ENCODE assay signal across 35 mouse cellular contexts in genomic region chr1:150403914-150404313, GRCm38 (mm10).
"Had no signal": no experiment of that assay in that cellular context is flagged by ENCODE, and none has a peak within 500 bp of the region (broad histone marks: within the 10 kb centered on the region; RNA-seq: fewer than 3 reads in every experiment).

No protein-coding gene starts in this region.

- DNase-seq: heart, adult 18-20 months; heart, adult 2 months; heart, postnatal 10 days; heart, postnatal 14 days; heart, postnatal 36 days; heart, postnatal 4 days; kidney, adult 11 months; kidney, adult 18-20 months; kidney, adult 2 months; kidney, adult 8-10 months; kidney, postnatal 10 days; kidney, postnatal 14 days; kidney, postnatal 36 days; kidney, postnatal 4 days; layer of hippocampus, adult 9-11 months; layer of hippocampus, postnatal 36 days had no signal

- H3K9ac ChIP-seq: heart, embryonic 12.5 days; heart, embryonic 13.5 days; heart, embryonic 15.5 days; hindbrain, embryonic 12.5 days; hindbrain, embryonic 13.5 days; hindbrain, embryonic 14.5 days; hindbrain, embryonic 15.5 days; intestine, embryonic 15.5 days; kidney, embryonic 15.5 days had no signal

- H3K27ac ChIP-seq: heart, adult 2 months; heart, embryonic 10.5 days; heart, embryonic 13.5 days; heart, embryonic 15.5 days; hindbrain, embryonic 10.5 days; hindbrain, embryonic 12.5 days; hindbrain, embryonic 13.5 days; hindbrain, embryonic 14.5 days; hindbrain, embryonic 15.5 days; hindbrain, postnatal 0 days; intestine, embryonic 15.5 days; kidney, embryonic 15.5 days; kidney, postnatal 0 days; layer of hippocampus, adult 2 months had no signal

- H3K4me3 ChIP-seq: heart, adult 2 months; heart, embryonic 10.5 days; heart, embryonic 12.5 days; heart, embryonic 13.5 days; heart, embryonic 15.5 days; hindbrain, embryonic 10.5 days; hindbrain, embryonic 12.5 days; hindbrain, embryonic 13.5 days; hindbrain, embryonic 15.5 days; intestine, embryonic 15.5 days; kidney, embryonic 15.5 days; layer of hippocampus, adult 2 months had no signal

- H3K4me2 ChIP-seq: heart, embryonic 11.5 days; heart, embryonic 12.5 days; heart, embryonic 13.5 days; heart, embryonic 15.5 days; hindbrain, embryonic 12.5 days; hindbrain, embryonic 13.5 days; hindbrain, embryonic 14.5 days; hindbrain, embryonic 15.5 days; intestine, embryonic 15.5 days; kidney, embryonic 15.5 days had no signal

- H3K4me1 ChIP-seq: heart, embryonic 10.5 days; heart, embryonic 12.5 days; heart, embryonic 13.5 days; heart, embryonic 15.5 days; hindbrain, embryonic 10.5 days; hindbrain, embryonic 12.5 days; hindbrain, embryonic 13.5 days; hindbrain, embryonic 15.5 days; intestine, embryonic 15.5 days; kidney, embryonic 15.5 days had no signal

- H3K9me3 ChIP-seq: heart, embryonic 10.5 days; heart, embryonic 12.5 days; heart, embryonic 13.5 days; heart, embryonic 15.5 days; hindbrain, embryonic 10.5 days; hindbrain, embryonic 12.5 days; hindbrain, embryonic 13.5 days; hindbrain, embryonic 15.5 days; intestine, embryonic 15.5 days; kidney, embryonic 15.5 days had no signal

- H3K27me3 ChIP-seq: heart, embryonic 12.5 days; heart, embryonic 13.5 days; heart, embryonic 15.5 days; hindbrain, embryonic 12.5 days; hindbrain, embryonic 13.5 days; hindbrain, embryonic 15.5 days; intestine, embryonic 15.5 days; kidney, embryonic 15.5 days had no signal

- ATAC-seq: hindbrain, embryonic 16.5 days; hindbrain, postnatal 0 days; inflammation-experienced regulatory T-cells, adult 6 months; intestine, embryonic 15.5 days; intestine, embryonic 16.5 days; intestine, postnatal 0 days had no signal
